Mouse (Mus musculus) CH12.LX (cell line): ENCODE results near the gene Wrnip1.

Experiments
- CHD2 ChIP-seq: IDR thresholded peaks from 2 replicates; pipeline ENCODE4 v1.6.1; 2011; ENCODE audit warnings: low read length, improper control_type of control experiment
- SIN3A ChIP-seq: IDR thresholded peaks from 2 replicates; pipeline ENCODE4 v1.6.1; 2012; ENCODE audit warnings: low read length, improper control_type of control experiment, inconsistent platforms

DNA sequence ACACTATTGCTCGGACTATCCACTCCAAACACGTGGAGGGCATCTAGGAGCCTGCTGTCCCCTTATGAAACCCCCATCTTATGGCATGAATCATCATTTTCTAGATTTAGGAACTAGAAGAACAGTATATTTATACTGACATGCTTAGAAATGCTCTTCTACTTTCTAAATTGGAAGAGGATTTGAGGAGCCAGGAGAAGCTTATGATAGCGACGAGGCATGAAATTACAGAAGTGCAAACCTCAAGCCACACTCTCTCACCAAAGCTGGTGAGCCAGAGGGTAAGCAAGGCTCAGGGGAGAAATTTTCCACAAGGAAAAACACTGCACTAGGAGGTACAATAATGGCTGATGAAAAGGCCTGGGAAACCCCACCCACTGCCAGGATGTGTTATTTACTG, 12.1 kb upstream of the Wrnip1 start:
- no peak for TF ChIP-seq CHD2
- no peak for TF ChIP-seq SIN3A
